Mouse (Mus musculus): ENCODE data around the gene Tshz2. TPM values are rescaled to one million over a fixed set of nuclear protein-coding genes. Genes with fewer than 3 reads are reported as not detected.

Gene Tshz2
- polyA plus RNA-seq, 1 experiment from 2014 or later = 5.3 TPM

DNA sequence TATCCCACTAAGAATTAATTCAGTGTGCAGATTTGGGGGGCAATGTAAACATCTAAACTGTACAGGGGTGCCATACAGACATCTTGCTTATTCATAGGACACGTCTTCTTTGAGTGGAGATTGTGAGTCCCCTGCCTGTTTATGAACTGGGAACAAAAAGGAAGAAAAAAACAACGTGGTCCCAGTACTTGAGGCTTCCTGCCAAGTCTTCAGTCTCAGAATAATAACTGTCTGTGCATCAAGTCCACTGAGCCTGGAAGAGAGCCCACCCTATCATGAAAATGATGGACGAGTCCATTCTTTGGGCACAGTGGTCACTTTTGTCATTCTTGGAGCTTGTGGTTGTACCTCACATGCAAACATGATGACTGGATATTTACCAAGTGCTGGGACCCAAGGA, 39.1 kb upstream of the Tshz2 start:
- no peak overlapping the region for H3K4me2 ChIP-seq
- no peaks in the 10 kb centered on the region for H3K4me1 ChIP-seq (ENCODE audit: control insufficient read depth, insufficient read depth, low read length)
- no peaks in the 10 kb centered on the region for H3K27me3 ChIP-seq (ENCODE audit: control insufficient read depth, insufficient read depth, low read length)
- no peak overlapping the region for H3K27ac ChIP-seq (ENCODE audit: low read depth, low read length)
- no peak overlapping the region for H3K4me3 ChIP-seq (ENCODE audit: low read depth, low read length)
- no peaks in the 10 kb centered on the region for H3K36me3 ChIP-seq (ENCODE audit: control insufficient read depth, insufficient read depth, low read length)
- no peak overlapping the region for H3K9ac ChIP-seq (ENCODE audit: low read depth, low read length)
- 62% methylated on average over 3 of the region's 3 CpGs for WGBS (ENCODE audit: insufficient replicate concordance)
- ATAC-seq (replicated peaks; ENCODE audit: insufficient number of reproducible peaks, low FRiP score, low TSS enrichment) = no peak
- H3K9me3 ChIP-seq (replicated peaks; ENCODE audit: control insufficient read depth, low read length) = no peaks in the 10 kb centered on the region

DNA sequence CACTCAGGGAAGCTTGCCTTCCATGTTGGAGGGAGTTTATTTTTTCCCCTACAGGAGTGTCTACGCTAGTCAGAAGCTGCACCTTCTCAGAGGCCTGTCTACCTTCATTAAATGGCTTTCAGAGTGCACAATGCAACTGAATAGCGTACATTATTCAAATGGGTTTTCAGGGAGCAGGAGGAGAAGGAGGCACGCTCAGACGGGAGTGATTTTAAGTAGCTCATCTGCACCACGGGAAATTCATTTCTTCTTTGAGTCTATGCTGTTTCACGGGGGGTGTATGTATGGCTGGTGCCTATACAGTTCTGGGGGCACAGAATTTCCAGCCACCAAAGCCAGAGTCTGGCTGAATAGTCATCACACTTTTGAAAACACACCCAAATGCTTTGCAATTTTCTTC, 35.5 kb upstream of the Tshz2 start:
- no peak overlapping the region for H3K4me3 ChIP-seq (ENCODE audit: low read depth, low read length)
- H3K4me2 ChIP-seq = no peak overlapping the region
- no peaks in the 10 kb centered on the region for H3K9me3 ChIP-seq (replicated peaks; ENCODE audit: control insufficient read depth, low read length)
- no peaks in the 10 kb centered on the region for H3K36me3 ChIP-seq (ENCODE audit: control insufficient read depth, insufficient read depth, low read length)
- no peak overlapping the region for H3K9ac ChIP-seq (ENCODE audit: low read depth, low read length)
- no peak for ATAC-seq (replicated peaks; ENCODE audit: insufficient number of reproducible peaks, low FRiP score, low TSS enrichment)
- no peaks in the 10 kb centered on the region for H3K27me3 ChIP-seq (ENCODE audit: control insufficient read depth, insufficient read depth, low read length)
- no peak overlapping the region for H3K27ac ChIP-seq (ENCODE audit: low read depth, low read length)
- WGBS (ENCODE audit: insufficient replicate concordance) = 79% methylated on average over 6 of the region's 6 CpGs
- no peaks in the 10 kb centered on the region for H3K4me1 ChIP-seq (ENCODE audit: control insufficient read depth, insufficient read depth, low read length)

GRCm38 (mm10) chr2:169597971-169598370, 34.8 kb upstream of the Tshz2 start:
- 83% methylated on average over 8 of the region's 8 CpGs for WGBS (ENCODE audit: insufficient replicate concordance)
- H3K4me3 ChIP-seq (ENCODE audit: low read depth, low read length) = no peak overlapping the region
- no peaks in the 10 kb centered on the region for H3K9me3 ChIP-seq (replicated peaks; ENCODE audit: control insufficient read depth, low read length)
- no peak for ATAC-seq (replicated peaks; ENCODE audit: insufficient number of reproducible peaks, low FRiP score, low TSS enrichment)
- H3K27me3 ChIP-seq (ENCODE audit: control insufficient read depth, insufficient read depth, low read length) = no peaks in the 10 kb centered on the region
- no peaks in the 10 kb centered on the region for H3K4me1 ChIP-seq (ENCODE audit: control insufficient read depth, insufficient read depth, low read length)
- H3K36me3 ChIP-seq (ENCODE audit: control insufficient read depth, insufficient read depth, low read length) = no peaks in the 10 kb centered on the region
- H3K27ac ChIP-seq (ENCODE audit: low read depth, low read length) = no peak overlapping the region
- no peak overlapping the region for H3K9ac ChIP-seq (ENCODE audit: low read depth, low read length)
- H3K4me2 ChIP-seq = no peak overlapping the region

- H3K4me2 ChIP-seq = no peak overlapping the region
- H3K27me3 ChIP-seq (ENCODE audit: control insufficient read depth, insufficient read depth, low read length) = no peaks in the 10 kb centered on the region
- no peak overlapping the region for H3K27ac ChIP-seq (ENCODE audit: low read depth, low read length)
- H3K36me3 ChIP-seq (ENCODE audit: control insufficient read depth, insufficient read depth, low read length) = no peaks in the 10 kb centered on the region
- H3K9me3 ChIP-seq (replicated peaks; ENCODE audit: control insufficient read depth, low read length) = no peaks in the 10 kb centered on the region
- H3K4me3 ChIP-seq (ENCODE audit: low read depth, low read length) = no peak overlapping the region
- ATAC-seq (replicated peaks; ENCODE audit: insufficient number of reproducible peaks, low FRiP score, low TSS enrichment) = no peak
- no peak overlapping the region for H3K9ac ChIP-seq (ENCODE audit: low read depth, low read length)
- no peaks in the 10 kb centered on the region for H3K4me1 ChIP-seq (ENCODE audit: control insufficient read depth, insufficient read depth, low read length)
- WGBS (ENCODE audit: insufficient replicate concordance) = 86% methylated on average over 4 of the region's 4 CpGs
Measured at GRCm38 (mm10) chr2:169599591-169599990, 33.2 kb upstream of the Tshz2 start.

DNA sequence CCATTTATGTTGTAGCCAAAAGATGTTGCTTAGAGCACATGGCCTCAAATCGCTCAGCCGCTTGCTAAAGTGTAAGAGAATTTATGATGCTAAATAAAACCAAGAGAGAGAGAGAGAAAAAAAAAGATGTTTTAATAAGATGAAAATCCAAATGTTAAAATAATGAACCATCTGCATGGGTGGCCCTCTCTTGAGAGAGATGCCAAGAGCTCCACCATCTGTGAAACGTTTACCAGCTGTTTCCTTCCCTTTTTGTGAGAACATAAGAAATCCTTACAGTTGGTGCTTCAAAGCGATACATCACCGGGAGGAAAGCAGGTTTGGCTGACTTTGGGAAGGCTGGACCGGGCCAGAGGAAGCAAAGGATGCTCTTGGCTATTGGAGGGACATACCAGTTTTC, 32.6 kb upstream of the Tshz2 start:
- no peaks in the 10 kb centered on the region for H3K36me3 ChIP-seq (ENCODE audit: control insufficient read depth, insufficient read depth, low read length)
- WGBS (ENCODE audit: insufficient replicate concordance) = 76% methylated on average over 6 of the region's 6 CpGs

GRCm38 (mm10) chr2:169606901-169607678, 25.7 kb upstream of the Tshz2 start:
- no peaks in the 10 kb centered on the region for H3K4me1 ChIP-seq (ENCODE audit: control insufficient read depth, insufficient read depth, low read length)
- ATAC-seq (replicated peaks; ENCODE audit: insufficient number of reproducible peaks, low FRiP score, low TSS enrichment) = no peak
- H3K4me2 ChIP-seq = no peak overlapping the region
- H3K27me3 ChIP-seq (ENCODE audit: control insufficient read depth, insufficient read depth, low read length) = no peaks in the 10 kb centered on the region
- 78% methylated on average over 13 of the region's 13 CpGs for WGBS (ENCODE audit: insufficient replicate concordance)
- H3K9me3 ChIP-seq (replicated peaks; ENCODE audit: control insufficient read depth, low read length) = no peaks in the 10 kb centered on the region
- no peak overlapping the region for H3K27ac ChIP-seq (ENCODE audit: low read depth, low read length)
- H3K9ac ChIP-seq (ENCODE audit: low read depth, low read length) = no peak overlapping the region
- H3K4me3 ChIP-seq (ENCODE audit: low read depth, low read length) = no peak overlapping the region
- H3K36me3 ChIP-seq (ENCODE audit: control insufficient read depth, insufficient read depth, low read length) = no peaks in the 10 kb centered on the region

More for the DNA sequence above, 32.6 kb upstream of the Tshz2 start:
- no peak overlapping the region for H3K4me2 ChIP-seq
- H3K27me3 ChIP-seq (ENCODE audit: control insufficient read depth, insufficient read depth, low read length) = no peaks in the 10 kb centered on the region
- ATAC-seq (replicated peaks; ENCODE audit: insufficient number of reproducible peaks, low FRiP score, low TSS enrichment) = no peak
- H3K4me1 ChIP-seq (ENCODE audit: control insufficient read depth, insufficient read depth, low read length) = no peaks in the 10 kb centered on the region
- H3K4me3 ChIP-seq (ENCODE audit: low read depth, low read length) = no peak overlapping the region
- H3K27ac ChIP-seq (ENCODE audit: low read depth, low read length) = no peak overlapping the region
- no peak overlapping the region for H3K9ac ChIP-seq (ENCODE audit: low read depth, low read length)
- no peaks in the 10 kb centered on the region for H3K9me3 ChIP-seq (replicated peaks; ENCODE audit: control insufficient read depth, low read length)

- 28% methylated on average over 2 of the region's 2 CpGs for WGBS (ENCODE audit: insufficient replicate concordance)
- Histone ChIP-seq H3K4me2 (no peak overlapping the region), H3K4me1 (ENCODE audit: control insufficient read depth, insufficient read depth, low read length) (no peaks in the 10 kb centered on the region), H3K27me3 (ENCODE audit: control insufficient read depth, insufficient read depth, low read length) (no peaks in the 10 kb centered on the region), H3K9ac (ENCODE audit: low read depth, low read length) (no peak overlapping the region), H3K4me3 (ENCODE audit: low read depth, low read length) (no peak overlapping the region), H3K36me3 (ENCODE audit: control insufficient read depth, insufficient read depth, low read length) (no peaks in the 10 kb centered on the region), H3K27ac (ENCODE audit: low read depth, low read length) (no peak overlapping the region), H3K9me3 (replicated peaks; ENCODE audit: control insufficient read depth, low read length) (no peaks in the 10 kb centered on the region)
- ATAC-seq (replicated peaks; ENCODE audit: insufficient number of reproducible peaks, low FRiP score, low TSS enrichment) = no peak
Measured at GRCm38 (mm10) chr2:169607787-169608186, 25.0 kb upstream of the Tshz2 start.

DNA sequence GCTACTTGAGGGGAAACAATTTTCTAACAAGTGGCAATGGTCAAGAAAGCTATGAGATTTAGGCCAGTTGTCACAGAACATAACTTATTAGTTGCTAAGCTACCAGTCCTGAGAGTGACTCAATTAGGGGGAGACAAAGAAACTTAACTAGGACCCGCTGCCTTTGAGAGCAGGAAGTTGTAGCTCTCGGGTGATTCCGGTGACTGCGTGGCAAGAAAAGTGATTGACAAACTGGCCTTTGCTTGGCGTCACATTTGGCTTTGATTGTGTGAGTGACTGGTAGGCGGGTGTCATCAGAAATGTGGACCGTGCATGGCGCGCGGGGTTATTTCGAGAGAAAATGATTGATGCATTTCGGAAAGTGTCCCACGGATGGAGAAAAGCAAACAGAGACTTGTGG, 22.9 kb upstream of the Tshz2 start:
- no peak overlapping the region; the same call in 1 of the 2 replicates for H3K4me2 ChIP-seq
- WGBS (ENCODE audit: insufficient replicate concordance) = 52% methylated on average over 13 of the region's 13 CpGs
- no peaks in the 10 kb centered on the region for H3K27me3 ChIP-seq (ENCODE audit: control insufficient read depth, insufficient read depth, low read length)
- no peaks in the 10 kb centered on the region for H3K36me3 ChIP-seq (ENCODE audit: control insufficient read depth, insufficient read depth, low read length)
- ATAC-seq (replicated peaks; ENCODE audit: insufficient number of reproducible peaks, low FRiP score, low TSS enrichment) = no peak
- no peak overlapping the region for H3K27ac ChIP-seq (ENCODE audit: low read depth, low read length)
- H3K9me3 ChIP-seq (replicated peaks; ENCODE audit: control insufficient read depth, low read length) = no peaks in the 10 kb centered on the region
- H3K4me3 ChIP-seq (ENCODE audit: low read depth, low read length) = no peak overlapping the region
- H3K4me1 ChIP-seq (ENCODE audit: control insufficient read depth, insufficient read depth, low read length) = no peaks in the 10 kb centered on the region
- H3K9ac ChIP-seq (ENCODE audit: low read depth, low read length) = no peak overlapping the region

DNA sequence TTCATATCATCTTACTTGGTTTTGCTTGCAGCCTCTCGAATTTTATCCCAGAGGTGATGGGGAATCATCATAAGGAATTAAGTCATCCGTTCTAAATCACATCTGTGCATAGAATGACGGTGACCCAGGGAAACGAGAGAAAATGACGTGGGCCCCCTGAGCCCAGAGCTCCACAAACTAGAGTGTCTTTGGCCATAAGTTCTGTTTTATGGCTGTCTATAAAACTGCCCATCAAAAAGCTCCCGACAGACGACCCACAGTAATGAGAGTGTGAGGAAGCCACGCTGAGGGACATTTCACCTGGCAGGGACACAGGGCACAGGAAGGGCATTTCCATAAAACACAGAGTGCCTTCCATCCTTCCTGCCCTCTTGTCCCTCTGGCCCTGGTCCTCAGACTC, 21.9 kb upstream of the Tshz2 start:
- Histone ChIP-seq H3K4me2 (no peak overlapping the region), H3K27me3 (ENCODE audit: control insufficient read depth, insufficient read depth, low read length) (no peaks in the 10 kb centered on the region), H3K27ac (ENCODE audit: low read depth, low read length) (no peak overlapping the region), H3K36me3 (ENCODE audit: control insufficient read depth, insufficient read depth, low read length) (no peaks in the 10 kb centered on the region), H3K9me3 (replicated peaks; ENCODE audit: control insufficient read depth, low read length) (no peaks in the 10 kb centered on the region), H3K9ac (ENCODE audit: low read depth, low read length) (no peak overlapping the region), H3K4me1 (ENCODE audit: control insufficient read depth, insufficient read depth, low read length) (no peaks in the 10 kb centered on the region), H3K4me3 (ENCODE audit: low read depth, low read length) (no peak overlapping the region)
- 85% methylated on average over 8 of the region's 8 CpGs for WGBS (ENCODE audit: insufficient replicate concordance)
- no peak for ATAC-seq (replicated peaks; ENCODE audit: insufficient number of reproducible peaks, low FRiP score, low TSS enrichment)

Measured in heart, embryonic 11.5 days (tissue).